Mouse (Mus musculus) layer of hippocampus, adult 9-11 months (tissue): ENCODE measurements around the gene Mindy4.
"Not testable (repeated sequence)": the region's sequence is repeated elsewhere in the genome, so short reads cannot be mapped to it uniquely, and the experiment has no call there.

Experiments
- DNase-seq: peaks from one replicate; pipeline ENCODE4 v3.0.0; 2022

Mindy4 gene

DNA sequence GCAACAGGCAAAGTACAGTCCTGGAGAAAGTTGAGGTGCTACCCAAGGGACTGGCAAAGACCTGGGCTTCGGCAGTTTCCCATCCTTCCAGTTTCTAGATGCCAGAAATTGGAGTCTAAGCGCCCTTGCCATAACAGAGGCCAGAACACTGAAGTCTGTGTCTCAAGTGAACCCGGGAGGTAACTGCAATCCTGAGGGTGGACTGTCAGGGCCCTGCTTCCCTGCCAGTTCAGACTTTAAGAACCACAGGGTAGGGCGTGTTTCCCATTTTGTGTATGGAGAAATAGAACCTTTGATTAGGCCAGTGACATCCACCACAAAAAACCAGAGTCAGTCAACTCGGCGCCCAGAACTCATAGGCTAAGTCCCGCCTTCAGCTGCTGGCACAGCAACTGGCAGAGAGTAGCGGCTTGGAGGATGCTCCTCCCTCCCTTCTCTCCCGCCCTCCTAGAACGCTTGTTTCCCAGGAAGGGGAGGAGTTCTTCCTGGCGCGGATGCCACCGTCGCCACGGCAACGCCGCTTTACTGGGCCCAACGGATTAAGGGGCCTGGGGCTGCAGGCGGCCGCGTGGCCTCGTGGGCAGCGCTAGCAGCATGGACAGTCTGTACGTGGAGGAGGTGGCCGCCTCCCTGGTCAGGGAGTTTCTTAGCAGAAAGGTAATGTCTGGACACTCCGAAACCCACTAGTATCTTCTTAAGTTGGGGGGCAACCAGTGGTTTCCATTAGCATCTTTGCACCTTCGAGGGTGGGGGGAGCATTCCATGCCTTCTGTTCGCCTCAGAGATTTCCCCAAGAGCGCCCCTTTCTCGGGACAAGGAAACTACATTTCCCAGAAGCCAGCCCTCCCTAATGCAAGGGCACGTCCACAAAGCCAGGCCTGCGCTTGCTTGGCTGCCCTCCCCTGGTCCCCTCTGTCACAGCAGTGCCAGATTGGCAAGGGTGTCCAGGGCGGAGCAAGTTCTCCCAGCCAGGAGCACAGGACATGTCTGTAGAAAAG, at the start of gene Mindy4:
Mindy4 (plus strand) TSS at position 471 of the 998 bp plus-strand sequence.
- DNase-seq: peak; percentile 93

DNA sequence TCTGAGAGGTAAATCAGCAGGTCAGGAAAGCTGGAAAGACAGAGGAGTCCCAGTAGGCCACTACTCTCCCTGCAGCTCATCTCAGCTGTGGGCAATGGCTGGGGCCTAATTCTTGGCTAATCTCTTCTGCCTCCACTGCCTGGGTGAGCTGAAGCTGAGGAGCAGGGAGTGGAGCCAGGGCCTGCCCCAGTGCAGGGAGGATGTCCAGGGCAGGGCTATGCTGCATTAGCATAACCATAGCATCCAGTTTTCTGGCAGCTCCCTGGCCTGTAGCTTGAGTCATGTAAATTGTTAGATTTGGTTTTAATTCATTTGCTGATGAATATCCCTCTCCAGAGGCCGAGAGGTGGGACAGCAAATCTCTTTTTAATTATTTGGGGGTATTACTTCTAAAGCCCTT, 43.9 kb upstream of the Mindy4 start:
- no peak for DNase-seq

GRCm38 (mm10) chr6:55161311-55161761, 41.8 kb upstream of the Mindy4 start:
- peak; percentile 87 for DNase-seq

GRCm38 (mm10) chr6:55163046-55163584, 40.1 kb upstream of the Mindy4 start:
- DNase-seq: no peak

DNA sequence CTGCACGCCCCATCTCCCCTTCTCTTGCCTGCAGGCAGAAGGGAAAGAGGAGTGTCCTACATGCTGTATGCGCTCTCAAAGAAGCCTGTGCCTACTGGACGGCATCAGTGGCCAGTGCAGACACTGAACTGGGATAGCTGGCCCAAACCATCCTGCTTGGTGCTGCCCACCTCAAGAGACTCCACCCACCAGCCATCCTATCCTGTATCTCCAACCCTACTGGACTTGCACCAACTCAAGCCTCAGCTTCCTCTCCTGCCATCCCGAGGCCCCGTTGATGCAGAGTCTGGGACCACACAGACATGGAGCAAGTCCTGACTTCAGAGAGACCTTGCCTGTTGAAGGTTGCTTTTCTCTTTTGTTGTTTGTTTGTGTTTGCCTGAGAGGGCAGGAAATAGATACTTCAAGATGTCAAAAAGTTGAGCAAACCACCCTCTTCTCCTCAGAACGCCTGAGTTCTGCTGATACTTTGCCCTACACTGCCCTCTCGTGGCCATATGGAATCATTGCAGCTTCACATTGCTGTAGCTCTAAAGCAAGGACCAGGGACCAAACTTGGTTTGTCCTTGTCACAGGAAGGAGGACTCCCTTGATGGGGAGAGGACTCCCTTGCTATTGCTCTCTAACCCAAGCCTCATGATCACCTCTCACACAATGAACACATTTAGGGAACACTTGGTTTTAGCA, 36.3 kb upstream of the Mindy4 start:
- peak; percentile 65 for DNase-seq

DNA sequence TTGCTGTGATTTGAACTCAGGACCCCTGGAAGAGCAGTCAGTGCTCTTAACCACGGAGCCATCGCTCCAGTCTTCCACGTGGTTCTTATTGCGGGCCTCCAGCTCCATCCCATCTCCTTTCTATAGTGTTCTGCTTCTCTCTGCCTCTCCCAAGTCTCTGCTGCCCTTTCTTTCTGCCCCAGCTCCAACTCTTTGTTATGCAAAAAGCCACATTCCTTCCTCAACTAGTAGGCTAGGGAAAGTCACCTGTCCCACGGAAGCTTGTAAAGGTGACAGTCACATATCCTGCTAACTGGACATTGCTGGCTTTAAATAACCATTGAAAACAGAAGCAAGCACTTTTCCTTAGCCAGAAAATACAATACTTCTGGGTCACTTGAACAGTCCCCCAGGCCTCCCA, 33.4 kb upstream of the Mindy4 start:
- DNase-seq: no peak

- no peak for DNase-seq
Observed at GRCm38 (mm10) chr6:55171638-55172037, 31.5 kb upstream of the Mindy4 start.

GRCm38 (mm10) chr6:55173171-55173570, 30.0 kb upstream of the Mindy4 start:
- no peak for DNase-seq

DNA sequence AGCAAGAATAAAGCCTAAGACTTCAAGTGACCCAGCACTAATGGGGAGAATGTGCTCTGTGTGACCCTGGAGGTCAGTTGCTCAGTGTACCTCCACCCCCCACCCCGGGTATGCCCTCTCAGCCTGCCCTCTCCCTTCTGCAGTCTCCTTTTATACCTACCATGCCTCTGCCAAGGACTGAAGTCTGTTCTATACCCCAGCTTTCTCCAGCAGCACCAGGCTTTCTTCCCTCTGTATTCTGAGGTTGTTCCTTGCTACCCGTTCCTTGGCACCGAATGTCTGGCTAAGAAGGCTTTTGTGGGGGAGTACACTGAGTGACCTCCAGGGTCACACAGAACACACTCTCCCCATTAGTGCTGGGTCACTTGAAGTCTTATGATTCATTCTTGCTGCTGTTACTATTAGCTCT, 29.2 kb upstream of the Mindy4 start:
- no peak for DNase-seq

DNA sequence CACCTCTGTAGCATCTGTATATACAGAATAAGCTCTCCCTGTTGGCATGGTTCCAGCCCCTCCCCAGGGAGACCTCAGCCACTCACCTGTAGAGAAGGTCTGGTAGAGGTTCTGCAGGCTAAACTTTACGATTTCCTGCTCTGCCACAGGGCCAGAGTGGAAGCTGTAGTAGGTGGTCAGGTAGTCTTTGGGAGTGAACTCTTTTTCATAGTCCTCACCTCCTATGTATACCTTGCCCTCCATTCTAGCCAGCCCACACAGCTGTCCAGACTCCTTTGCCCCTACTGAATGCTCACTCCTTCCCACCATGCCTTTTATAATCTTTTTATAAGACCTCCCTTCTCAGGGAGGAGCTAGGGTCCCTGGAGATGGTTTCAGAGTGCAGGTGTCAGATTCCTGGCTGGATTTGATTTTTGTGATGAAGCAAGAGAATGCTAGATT, 28.4 kb upstream of the Mindy4 start, which contains the start of gene Inmt:
Inmt (minus strand) TSS at position 303 of the 441 bp plus-strand sequence.
- no peak for DNase-seq

DNA sequence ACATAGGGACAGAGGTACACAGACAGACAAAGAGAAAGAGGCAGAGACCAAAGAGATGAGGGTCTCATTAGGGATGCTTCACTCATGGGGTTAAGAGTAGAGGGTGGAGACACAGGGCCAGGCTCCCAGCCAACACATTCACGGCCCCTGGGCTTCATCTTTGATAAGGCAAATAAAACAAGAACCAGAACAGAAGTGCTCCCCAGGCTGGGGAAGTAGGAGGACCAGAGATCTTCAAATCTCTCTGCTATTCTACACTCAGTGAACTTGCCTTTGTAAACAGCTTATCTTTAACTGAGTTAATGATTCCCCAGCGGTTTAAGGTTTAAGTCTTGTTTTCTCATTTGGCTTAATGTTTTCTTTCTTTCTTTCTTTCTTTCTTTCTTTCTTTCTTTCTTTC, 27.7 kb upstream of the Mindy4 start:
- no peak for DNase-seq

GRCm38 (mm10) chr6:55175892-55176291, 27.3 kb upstream of the Mindy4 start:
- no peak for DNase-seq

DNA sequence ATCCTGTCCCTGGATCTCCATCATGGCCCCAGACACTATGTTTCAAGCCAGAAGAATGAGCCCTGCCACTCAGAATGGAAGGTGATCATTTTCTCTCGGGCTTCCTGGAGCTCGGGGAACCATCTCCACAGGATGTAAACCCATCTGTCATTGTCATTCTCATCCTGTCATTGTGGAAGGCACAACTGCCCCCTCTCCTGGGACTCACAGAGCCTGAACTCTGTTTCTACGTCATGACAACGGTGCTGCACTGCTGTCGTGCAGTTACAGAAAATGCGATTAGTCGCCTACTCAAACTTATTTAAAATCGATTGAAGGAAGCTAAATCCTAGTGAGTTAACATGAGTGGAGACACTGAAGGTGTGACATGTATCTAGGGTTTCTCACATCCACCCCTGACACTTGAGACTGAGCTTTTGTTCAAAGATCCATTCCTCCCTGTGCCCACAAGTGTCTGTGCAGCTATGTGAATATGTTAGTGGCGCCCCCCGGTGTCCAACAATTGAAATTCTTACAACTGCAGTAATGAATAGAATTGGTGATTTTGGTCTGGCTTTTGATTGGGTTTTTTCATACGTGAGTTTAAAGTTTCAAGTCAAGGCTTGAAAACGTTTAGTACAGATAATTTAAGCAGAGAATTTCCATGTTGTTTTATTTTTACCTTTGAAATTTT, 26.0 kb upstream of the Mindy4 start:
- DNase-seq: no peak

DNA sequence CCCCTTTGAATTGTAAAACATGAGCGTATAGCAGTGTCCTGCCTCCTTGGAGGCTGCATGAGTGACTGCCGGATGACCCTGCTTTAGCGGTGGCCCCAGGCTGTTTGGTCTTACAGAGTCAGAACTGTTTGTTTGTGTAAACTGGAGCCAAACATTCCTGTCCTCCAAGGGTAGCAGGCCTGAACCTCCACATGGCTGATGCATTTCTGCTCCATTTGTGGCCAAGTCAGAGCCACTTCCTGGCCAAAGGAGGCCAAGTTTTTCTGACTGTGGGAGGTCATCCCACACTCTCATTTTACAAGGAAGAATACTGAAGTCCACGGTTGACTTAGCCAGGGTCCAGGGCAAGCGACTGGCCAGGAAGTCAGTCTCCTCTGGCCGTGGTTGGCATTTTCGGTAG, 23.6 kb upstream of the Mindy4 start:
- no peak for DNase-seq

DNA sequence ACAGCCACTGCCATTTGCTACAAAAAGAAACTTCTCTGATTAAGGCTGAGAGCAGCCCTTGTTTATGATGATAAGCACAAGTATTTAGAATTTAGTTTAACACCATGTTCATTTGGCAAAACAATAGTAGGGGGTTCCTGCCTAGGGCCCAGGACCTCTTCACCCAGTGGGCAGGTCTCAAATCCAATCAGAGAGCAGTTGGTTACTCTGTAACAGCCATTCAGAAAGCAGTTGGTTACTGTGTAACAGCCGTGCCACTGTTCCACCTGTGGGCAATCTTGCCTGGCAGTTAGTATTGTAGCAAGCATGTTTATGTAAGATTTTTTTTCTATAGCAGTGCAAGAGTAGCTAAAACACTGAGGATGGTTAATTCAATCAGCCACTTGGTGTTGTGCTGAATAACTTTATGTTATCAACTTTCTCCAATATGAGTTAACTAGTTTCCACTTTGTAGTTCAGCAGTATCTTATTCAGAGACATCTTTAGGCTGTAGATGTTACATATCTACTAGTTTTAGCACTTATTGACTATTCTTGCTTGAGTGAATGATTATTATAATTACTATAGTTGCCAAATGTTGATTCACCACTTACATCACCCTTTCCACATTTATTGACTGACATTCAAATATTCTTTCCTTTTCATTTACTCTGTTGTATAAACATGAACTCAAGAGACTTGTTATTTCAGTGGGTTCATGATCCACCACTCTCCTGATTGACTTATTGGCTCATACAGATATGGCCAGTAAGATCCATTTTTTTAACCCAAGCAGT, 20.3 kb upstream of the Mindy4 start:
- no peak for DNase-seq

GRCm38 (mm10) chr6:55187827-55188226, 15.4 kb upstream of the Mindy4 start:
- not testable (repeated sequence) for DNase-seq

- DNase-seq: no peak
Observed at GRCm38 (mm10) chr6:55189406-55189805, 13.8 kb upstream of the Mindy4 start.

GRCm38 (mm10) chr6:55191537-55191936, 11.6 kb upstream of the Mindy4 start:
- DNase-seq: no peak

DNA sequence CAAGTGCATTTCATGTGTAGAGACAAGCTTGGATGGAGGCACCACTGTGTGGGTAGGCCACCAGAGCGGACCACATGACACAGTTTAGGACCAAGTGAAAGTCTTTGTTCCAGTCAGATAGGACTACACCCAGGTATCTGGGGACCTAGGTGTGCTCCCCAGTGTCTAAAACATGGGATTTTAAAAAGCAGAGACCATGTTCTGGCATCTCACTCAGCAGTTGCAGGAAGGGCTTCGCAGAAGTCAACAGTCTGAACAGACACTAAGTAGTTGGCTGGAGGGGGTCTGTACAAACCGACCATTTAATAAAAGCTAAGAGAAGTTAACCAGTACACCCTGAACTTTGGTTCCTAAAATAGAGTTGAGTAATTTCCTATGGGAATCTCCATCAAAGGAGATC, 10.0 kb upstream of the Mindy4 start:
- no peak for DNase-seq

GRCm38 (mm10) chr6:55199047-55199446, 4.1 kb upstream of the Mindy4 start:
- DNase-seq: no peak

DNA sequence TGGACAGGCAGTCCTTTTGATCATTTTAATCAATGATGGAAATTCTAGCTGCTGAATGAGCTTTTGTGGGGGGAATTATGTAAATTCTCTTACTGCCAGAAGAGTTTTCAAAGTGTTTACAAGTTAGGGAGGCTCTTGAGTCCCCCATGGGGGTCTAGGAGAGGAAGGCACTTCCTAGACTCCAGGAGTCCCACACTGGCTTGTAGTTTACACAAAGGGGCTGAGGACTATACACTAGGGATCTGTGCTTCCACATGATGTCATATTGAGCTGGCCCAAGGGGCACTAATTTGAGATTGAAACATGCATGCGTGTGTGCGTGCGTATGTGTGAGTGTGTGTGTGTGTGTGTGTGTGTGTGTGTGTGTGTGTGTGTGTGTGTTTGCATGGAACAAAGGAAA, 748 bp downstream of the Mindy4 start:
- no peak for DNase-seq

DNA sequence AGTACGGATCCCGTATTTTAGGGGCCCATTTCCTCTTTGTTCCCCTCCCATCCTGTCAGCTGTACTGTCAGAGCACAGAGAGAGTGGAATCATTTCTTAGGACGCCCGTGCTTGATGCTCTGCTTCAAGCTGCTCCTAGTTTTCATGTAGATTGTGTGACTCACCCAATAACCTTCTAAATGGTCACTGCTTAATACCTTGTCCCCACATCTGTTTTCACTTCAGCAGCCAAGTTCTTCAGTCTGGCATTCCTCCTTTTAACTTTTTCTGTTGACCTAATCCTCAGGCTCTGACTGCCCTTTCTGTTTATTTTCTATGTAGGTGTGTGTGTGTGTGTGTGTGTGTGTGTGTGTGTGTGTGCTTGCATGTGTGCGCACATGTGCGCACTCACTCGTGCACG, 4.6 kb downstream of the Mindy4 start:
- DNase-seq: no peak
